Mouse (Mus musculus): ENCODE results near the gene Selenof. TPM values are rescaled to one million over a fixed set of nuclear protein-coding genes. Genes with fewer than 3 reads are reported as not detected.

Selenof gene
- polyA plus RNA-seq, 1 experiment from 2014 or later, result 642 TPM

DNA sequence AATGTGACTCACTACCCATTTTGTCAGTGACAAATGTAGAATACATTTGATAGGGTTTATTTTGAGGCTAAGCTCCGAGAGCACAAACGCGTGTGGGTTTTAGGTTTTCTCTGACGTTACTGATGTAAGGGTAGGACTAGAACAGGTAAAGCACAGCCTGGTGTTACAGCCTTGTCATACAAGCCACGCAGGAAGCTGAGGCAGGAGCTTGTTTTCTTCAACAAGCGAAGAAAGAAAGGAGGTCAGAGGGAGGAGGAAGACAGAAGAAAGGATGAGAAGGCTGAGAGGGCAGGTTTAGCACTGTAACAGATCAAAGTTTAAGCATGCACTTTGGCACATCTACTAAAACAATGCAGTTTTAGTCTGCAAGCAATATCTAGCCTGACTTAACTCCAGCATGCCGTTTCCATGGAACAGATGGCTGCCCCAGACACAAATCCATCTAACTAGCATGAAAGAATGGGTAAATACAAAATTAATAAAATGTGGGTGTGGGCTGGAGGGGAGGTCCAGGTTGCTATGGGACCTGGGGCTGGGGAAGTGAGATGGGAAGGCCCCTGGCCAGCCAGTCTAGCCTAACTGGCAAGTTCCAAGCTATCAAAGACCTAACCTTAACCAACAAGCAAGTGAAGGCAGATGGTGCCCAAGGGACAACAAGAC is 21.8 kb upstream of the Selenof start:
- Histone ChIP-seq H3K36me3 (no peaks in the 10 kb centered on the region), H3K27me3 (no peaks in the 10 kb centered on the region), H3K4me2 (replicated peaks) (no peak overlapping the region), H3K9me3 (replicated peaks) (no peaks in the 10 kb centered on the region), H3K4me1 (peaks cover 8% of the 10 kb centered on the region), H3K9ac (no peak overlapping the region), H3K4me3 (replicated peaks) (no peak overlapping the region), H3K27ac (replicated peaks) (no peak overlapping the region)
- 76% methylated on average over 7 of the region's 7 CpGs for WGBS
- ATAC-seq (ENCODE audit: insufficient number of reproducible peaks, low FRiP score, low TSS enrichment, low read depth), result no peak

DNA sequence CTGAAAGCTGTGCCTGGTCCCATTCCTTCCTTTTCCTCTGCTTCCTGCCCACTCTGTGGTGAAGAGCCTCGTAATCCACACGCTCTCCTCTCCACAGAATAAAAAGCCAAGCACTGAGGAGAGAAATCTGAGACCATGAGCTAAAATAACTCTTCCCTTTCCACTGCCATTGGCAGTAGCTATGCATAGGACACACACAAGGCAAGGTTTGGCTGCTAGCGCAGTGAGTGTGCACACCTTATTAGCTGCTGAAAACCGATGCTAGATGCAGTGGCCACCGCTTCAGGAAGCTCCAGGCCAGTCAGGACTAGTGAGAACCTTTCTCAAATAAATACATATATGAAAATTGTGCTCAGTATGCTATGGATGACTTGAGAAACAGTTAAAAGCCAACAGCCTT is 20.1 kb upstream of the Selenof start:
- no peaks in the 10 kb centered on the region for H3K36me3 ChIP-seq
- ATAC-seq (ENCODE audit: insufficient number of reproducible peaks, low FRiP score, low TSS enrichment, low read depth), result no peak
- no peak overlapping the region for H3K9ac ChIP-seq
- no peaks in the 10 kb centered on the region for H3K9me3 ChIP-seq (replicated peaks)
- WGBS, result 73% methylated on average over 5 of the region's 5 CpGs
- peaks cover 11% of the 10 kb centered on the region for H3K4me1 ChIP-seq
- H3K27ac ChIP-seq (replicated peaks), result no peak overlapping the region
- H3K4me3 ChIP-seq (replicated peaks), result no peak overlapping the region
- H3K27me3 ChIP-seq, result no peaks in the 10 kb centered on the region
- H3K4me2 ChIP-seq (replicated peaks), result no peak overlapping the region

- H3K27me3 ChIP-seq, result no peaks in the 10 kb centered on the region
- H3K36me3 ChIP-seq, result no peaks in the 10 kb centered on the region
- no peak overlapping the region for H3K9ac ChIP-seq
- H3K4me1 ChIP-seq, result peaks cover 7% of the 10 kb centered on the region
- H3K27ac ChIP-seq (replicated peaks), result no peak overlapping the region
- WGBS, result 87% methylated on average over 5 of the region's 5 CpGs
- no peak overlapping the region for H3K4me2 ChIP-seq (replicated peaks)
- no peaks in the 10 kb centered on the region for H3K9me3 ChIP-seq (replicated peaks)
- H3K4me3 ChIP-seq (replicated peaks), result no peak overlapping the region
- ATAC-seq (ENCODE audit: insufficient number of reproducible peaks, low FRiP score, low TSS enrichment, low read depth), result no peak
Measured at GRCm38 (mm10) chr3:144550659-144551058, 19.4 kb upstream of the Selenof start.

- ATAC-seq (ENCODE audit: insufficient number of reproducible peaks, low FRiP score, low TSS enrichment, low read depth), result no peak
- H3K9ac ChIP-seq, result no peak overlapping the region
- no peak overlapping the region for H3K27ac ChIP-seq (replicated peaks)
- no peaks in the 10 kb centered on the region for H3K36me3 ChIP-seq
- H3K4me2 ChIP-seq (replicated peaks), result no peak overlapping the region
- no peaks in the 10 kb centered on the region for H3K9me3 ChIP-seq (replicated peaks)
- 44% methylated on average over 4 of the region's 4 CpGs for WGBS
- H3K4me1 ChIP-seq, result peaks cover 3% of the 10 kb centered on the region
- no peak overlapping the region for H3K4me3 ChIP-seq (replicated peaks)
- H3K27me3 ChIP-seq, result no peaks in the 10 kb centered on the region
Measured at GRCm38 (mm10) chr3:144551416-144551815, 18.7 kb upstream of the Selenof start.

- H3K36me3 ChIP-seq, result no peaks in the 10 kb centered on the region
- peaks cover 24% of the 10 kb centered on the region for H3K4me1 ChIP-seq
- no peak for ATAC-seq (ENCODE audit: insufficient number of reproducible peaks, low FRiP score, low TSS enrichment, low read depth)
- 76% methylated on average over 7 of the region's 7 CpGs for WGBS
- no peaks in the 10 kb centered on the region for H3K27me3 ChIP-seq
- no peak overlapping the region for H3K9ac ChIP-seq
- H3K4me2 ChIP-seq (replicated peaks), result no peak overlapping the region
- H3K4me3 ChIP-seq (replicated peaks), result no peak overlapping the region
- H3K27ac ChIP-seq (replicated peaks), result no peak overlapping the region
- H3K9me3 ChIP-seq (replicated peaks), result no peaks in the 10 kb centered on the region
Measured at GRCm38 (mm10) chr3:144553942-144554341, 16.2 kb upstream of the Selenof start.

- WGBS, result 69% methylated on average over 9 of the region's 9 CpGs
- peaks cover 29% of the 10 kb centered on the region for H3K4me1 ChIP-seq
Measured at GRCm38 (mm10) chr3:144554503-144554902, 15.6 kb upstream of the Selenof start.

DNA sequence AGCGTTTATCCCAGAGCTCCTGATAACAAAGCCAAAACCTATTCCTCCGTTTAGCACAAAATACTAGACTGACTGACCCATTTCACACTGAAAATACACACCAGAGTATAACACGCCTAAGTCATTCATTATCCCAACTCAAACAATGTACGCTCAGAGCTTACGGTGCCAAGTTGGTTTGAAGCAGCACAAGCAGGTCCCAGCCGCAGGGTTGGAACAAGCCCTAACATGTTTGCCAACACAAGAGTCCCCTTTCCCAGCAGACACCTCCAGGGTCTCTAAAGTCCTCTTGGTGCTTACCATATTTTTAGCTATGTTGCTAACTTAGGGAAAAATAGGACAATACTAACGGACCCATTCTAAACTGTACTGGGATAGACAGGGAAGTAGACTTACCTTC is 15.0 kb upstream of the Selenof start:
- Histone ChIP-seq H3K27ac (replicated peaks) (no peak overlapping the region), H3K4me1 (peaks cover 33% of the 10 kb centered on the region)
- 83% methylated on average over 7 of the region's 7 CpGs for WGBS

More at GRCm38 (mm10) chr3:144554503-144554902, 15.6 kb upstream of the Selenof start:
- no peaks in the 10 kb centered on the region for H3K36me3 ChIP-seq
- no peaks in the 10 kb centered on the region for H3K9me3 ChIP-seq (replicated peaks)
- no peak for ATAC-seq (ENCODE audit: insufficient number of reproducible peaks, low FRiP score, low TSS enrichment, low read depth)
- no peak overlapping the region for H3K9ac ChIP-seq
- no peaks in the 10 kb centered on the region for H3K27me3 ChIP-seq
- H3K4me2 ChIP-seq (replicated peaks), result no peak overlapping the region
- H3K4me3 ChIP-seq (replicated peaks), result no peak overlapping the region
- H3K27ac ChIP-seq (replicated peaks), result no peak overlapping the region

DNA sequence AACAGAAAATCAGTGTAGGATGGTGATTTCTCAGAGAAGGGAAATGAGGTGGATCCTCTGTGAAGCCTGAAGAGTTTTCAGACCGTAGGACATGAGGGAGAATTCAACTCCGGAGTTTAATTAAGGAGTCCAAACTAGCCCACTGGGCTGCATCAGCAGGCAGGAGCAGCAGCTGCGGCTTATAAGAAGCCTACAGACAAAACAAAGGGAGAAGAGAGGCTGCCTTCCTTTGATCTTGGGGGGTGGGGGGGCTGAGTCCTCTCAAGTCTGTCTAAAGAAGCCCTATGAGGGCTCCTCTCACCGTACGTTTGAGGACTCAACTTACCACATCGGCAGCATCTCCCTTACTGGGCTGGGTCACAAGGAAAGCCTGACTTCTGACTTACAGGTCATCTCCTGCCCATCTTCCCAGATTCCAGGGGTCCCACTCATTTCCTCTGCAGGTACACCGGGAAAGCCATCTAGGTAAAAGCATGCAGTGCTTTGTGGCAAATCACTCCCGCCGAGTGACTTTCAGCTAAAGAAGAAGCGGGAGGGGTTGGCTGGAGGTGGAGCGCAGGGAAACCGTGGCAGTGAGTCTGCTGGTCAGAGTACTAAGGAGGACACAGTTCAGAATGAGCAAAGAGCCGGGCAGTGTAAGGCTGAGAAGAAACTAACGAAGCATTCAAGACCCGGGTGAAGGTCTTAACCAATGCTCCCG is 13.3 kb upstream of the Selenof start:
- H3K4me3 ChIP-seq (replicated peaks), result no peak overlapping the region
- H3K27ac ChIP-seq (replicated peaks), result no peak overlapping the region
- no peak for ATAC-seq (ENCODE audit: insufficient number of reproducible peaks, low FRiP score, low TSS enrichment, low read depth)
- no peak overlapping the region for H3K9ac ChIP-seq
- peak overlapping the region; percentile 24; the same call in 1 of the 2 replicates for H3K4me2 ChIP-seq (replicated peaks)
- no peaks in the 10 kb centered on the region for H3K36me3 ChIP-seq
- peaks cover 33% of the 10 kb centered on the region for H3K4me1 ChIP-seq
- no peaks in the 10 kb centered on the region for H3K9me3 ChIP-seq (replicated peaks)
- 13% methylated on average over 16 of the region's 16 CpGs for WGBS
- H3K27me3 ChIP-seq, result no peaks in the 10 kb centered on the region

More for the DNA sequence above, 15.0 kb upstream of the Selenof start:
- no peak for ATAC-seq (ENCODE audit: insufficient number of reproducible peaks, low FRiP score, low TSS enrichment, low read depth)
- Histone ChIP-seq H3K4me2 (replicated peaks) (no peak overlapping the region), H3K9me3 (replicated peaks) (no peaks in the 10 kb centered on the region), H3K27me3 (no peaks in the 10 kb centered on the region), H3K4me3 (replicated peaks) (no peak overlapping the region), H3K9ac (no peak overlapping the region), H3K36me3 (no peaks in the 10 kb centered on the region)

DNA sequence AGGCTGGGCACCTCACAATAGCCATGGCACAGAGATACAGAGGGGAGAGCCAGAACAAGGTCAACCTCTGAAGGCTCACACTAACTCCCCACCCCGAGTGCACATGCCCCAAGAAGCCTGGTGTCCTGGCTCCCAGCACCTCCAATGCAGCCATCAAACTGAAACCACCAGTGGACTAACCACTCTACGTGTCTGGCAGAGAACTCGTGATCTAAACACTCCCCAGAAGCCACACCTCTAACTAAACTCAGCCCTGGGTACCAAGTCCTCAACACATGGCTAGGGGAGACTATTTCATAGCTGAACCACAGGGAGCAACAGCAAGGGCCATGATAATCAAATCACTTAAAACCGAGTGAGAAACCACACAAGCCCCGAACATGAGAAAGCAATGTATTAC is 11.8 kb upstream of the Selenof start:
- H3K9me3 ChIP-seq (replicated peaks), result no peaks in the 10 kb centered on the region
- WGBS, result 24% methylated on average over 5 of the region's 5 CpGs
- ATAC-seq (ENCODE audit: insufficient number of reproducible peaks, low FRiP score, low TSS enrichment, low read depth), result 0 out of 2 replicates have a peak, but pooled peaks have one; percentile 54
- no peaks in the 10 kb centered on the region for H3K36me3 ChIP-seq
- H3K9ac ChIP-seq, result no peak overlapping the region
- H3K4me3 ChIP-seq (replicated peaks), result no peak overlapping the region
- peak overlapping the region; percentile 31 for H3K4me2 ChIP-seq (replicated peaks)
- peaks cover 33% of the 10 kb centered on the region for H3K4me1 ChIP-seq
- peak overlapping the region; percentile 18; the same call in 1 of the 2 replicates for H3K27ac ChIP-seq (replicated peaks)
- H3K27me3 ChIP-seq, result no peaks in the 10 kb centered on the region

- 71% methylated on average over 22 of the region's 22 CpGs for WGBS
- H3K9me3 ChIP-seq (replicated peaks), result no peaks in the 10 kb centered on the region
- no peak overlapping the region for H3K4me3 ChIP-seq (replicated peaks)
- H3K36me3 ChIP-seq, result no peaks in the 10 kb centered on the region
- H3K27me3 ChIP-seq, result no peaks in the 10 kb centered on the region
- no peak overlapping the region for H3K4me2 ChIP-seq (replicated peaks)
- no peak overlapping the region for H3K9ac ChIP-seq
- no peak overlapping the region for H3K27ac ChIP-seq (replicated peaks)
- peaks cover 28% of the 10 kb centered on the region for H3K4me1 ChIP-seq
- no peak for ATAC-seq (ENCODE audit: insufficient number of reproducible peaks, low FRiP score, low TSS enrichment, low read depth)
Measured at GRCm38 (mm10) chr3:144561511-144562250, 8.4 kb upstream of the Selenof start.

DNA sequence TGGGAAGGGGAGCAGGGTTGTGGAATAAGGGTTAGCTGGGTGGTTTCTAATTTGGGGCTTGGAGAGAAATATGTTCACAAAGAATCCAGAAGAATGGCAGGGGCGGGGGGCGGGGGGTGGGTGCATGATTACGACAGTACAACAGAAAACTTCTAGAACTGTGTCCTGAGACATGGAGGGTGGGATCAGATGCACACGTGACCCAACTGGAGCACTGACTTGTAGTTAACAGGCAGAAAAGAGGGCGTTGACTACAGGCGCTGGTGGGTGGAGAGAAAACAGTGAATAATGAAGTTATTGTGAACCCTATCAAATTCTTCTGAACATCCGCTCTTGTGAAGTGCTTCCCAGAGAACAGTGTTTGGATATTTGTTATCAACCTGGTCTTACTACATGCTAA is 6.2 kb upstream of the Selenof start:
- Histone ChIP-seq H3K4me1 (peaks cover 15% of the 10 kb centered on the region), H3K27me3 (no peaks in the 10 kb centered on the region), H3K9me3 (replicated peaks) (no peaks in the 10 kb centered on the region), H3K9ac (no peak overlapping the region), H3K36me3 (no peaks in the 10 kb centered on the region), H3K4me2 (replicated peaks) (no peak overlapping the region), H3K4me3 (replicated peaks) (no peak overlapping the region), H3K27ac (replicated peaks) (no peak overlapping the region)
- 86% methylated on average over 7 of the region's 7 CpGs for WGBS
- no peak for ATAC-seq (ENCODE audit: insufficient number of reproducible peaks, low FRiP score, low TSS enrichment, low read depth)

All from embryonic facial prominence, embryonic 15.5 days (tissue).